Mouse (Mus musculus): ENCODE measurements around the gene Dhodh.

DNA sequence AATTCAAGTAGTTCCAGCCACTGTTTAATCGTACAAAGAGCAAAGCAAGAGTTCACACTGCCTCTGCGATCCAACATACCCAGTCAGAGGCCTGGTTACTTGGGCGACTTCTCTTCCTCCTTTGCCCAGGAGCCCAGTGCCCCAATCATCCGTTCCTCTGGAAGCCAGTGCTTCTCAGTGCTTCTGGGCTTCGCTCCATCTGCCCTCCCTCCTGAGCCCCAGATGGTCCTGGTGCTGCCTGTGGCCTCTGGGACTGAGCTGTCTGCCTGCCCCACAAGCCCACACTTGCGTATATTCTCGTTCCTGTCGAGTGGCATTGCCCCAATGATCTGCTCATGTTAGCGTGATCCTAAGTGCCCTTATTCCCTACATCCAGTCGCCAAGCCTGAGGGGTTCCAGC is 42.3 kb upstream of the Dhodh start:
- TF ChIP-seq CTCF (IDR thresholded peaks at IDR 0.05; ENCODE audit: borderline replicate concordance, control insufficient read depth, extremely low read depth, insufficient read depth, low read length, poor library complexity) (no peak), POLR2A (IDR thresholded peaks at IDR 0.05; ENCODE audit: control insufficient read depth, extremely low read depth, insufficient read depth, low read length, poor library complexity) (no peak)
